Mouse (Mus musculus) limb, embryonic 13.5 days (tissue): ENCODE results near the gene Gprc5c. TPM values are rescaled to one million over a fixed set of nuclear protein-coding genes. Genes with fewer than 3 reads are reported as not detected.

Experiments used
- ATAC-seq: fragments of 200-750 bp; cut with Nextera tagmentation; 2 replicates; pipeline ENCODE4 v1.8.0; 2017; ENCODE audit warnings: low read depth, moderate number of reproducible peaks, moderate TSS enrichment; ENCODE audit not compliant: low FRiP score
- H3K27ac ChIP-seq: fragments of 300-500 bp; sonication (generic); 2 replicates; pipeline ENCODE4 v1.5.1; 2015; ENCODE audit warnings: inconsistent platforms, mild to moderate bottlenecking, moderate library complexity
- H3K27me3 ChIP-seq: fragments of 300-500 bp; sonication (generic); 2 replicates; pipeline ENCODE4 v1.6.1; 2015; ENCODE audit warnings: mild to moderate bottlenecking, inconsistent platforms
- H3K36me3 ChIP-seq: fragments of 300-500 bp; sonication (generic); 2 replicates; pipeline ENCODE4 v1.6.1; 2015; ENCODE audit warnings: inconsistent platforms, mild to moderate bottlenecking, moderate library complexity
- H3K4me1 ChIP-seq: fragments of 300-500 bp; sonication (generic); 2 replicates; pipeline ENCODE4 v1.6.1; 2015; ENCODE audit warnings: inconsistent platforms
- H3K4me2 ChIP-seq: fragments of 300-500 bp; sonication (generic); replicated peaks from 2 replicates; pipeline ENCODE4 v1.6.1; 2015; ENCODE audit warnings: inconsistent platforms, mild to moderate bottlenecking, moderate library complexity
- H3K4me3 ChIP-seq: fragments of 300-500 bp; sonication (generic); 2 replicates; pipeline ENCODE4 v1.5.1; 2015; ENCODE audit warnings: moderate library complexity, mild to moderate bottlenecking, inconsistent platforms
- H3K9ac ChIP-seq: fragments of 300-500 bp; sonication (generic); 2 replicates; pipeline ENCODE4 v1.6.1; 2015; ENCODE audit warnings: mild to moderate bottlenecking, inconsistent platforms
- H3K9me3 ChIP-seq: fragments of 300-500 bp; sonication (generic); 2 replicates; pipeline ENCODE4 v1.6.1; 2016; ENCODE audit warnings: inconsistent platforms
- WGBS: fragments of 180-500 bp; shearing (Covaris S2); methylation state at CpG from one replicate; pipeline ENCODE4 v1.1.7; 2015; 5-methylcytosine and 5-hydroxymethylcytosine counted together
- polyA plus RNA-seq: library from polyadenylated mRNA; unstranded; fragments of >200 nt; fragmentation: Nextera tagmentation; extraction: Ambion mirVana; gene quantifications from 2 replicates; pipeline ENCODE4 v1.2.1, GENCODE M21; 2015

Gprc5c gene
- polyA plus RNA-seq, 1 experiment from 2014 or later: 60.0 TPM

DNA sequence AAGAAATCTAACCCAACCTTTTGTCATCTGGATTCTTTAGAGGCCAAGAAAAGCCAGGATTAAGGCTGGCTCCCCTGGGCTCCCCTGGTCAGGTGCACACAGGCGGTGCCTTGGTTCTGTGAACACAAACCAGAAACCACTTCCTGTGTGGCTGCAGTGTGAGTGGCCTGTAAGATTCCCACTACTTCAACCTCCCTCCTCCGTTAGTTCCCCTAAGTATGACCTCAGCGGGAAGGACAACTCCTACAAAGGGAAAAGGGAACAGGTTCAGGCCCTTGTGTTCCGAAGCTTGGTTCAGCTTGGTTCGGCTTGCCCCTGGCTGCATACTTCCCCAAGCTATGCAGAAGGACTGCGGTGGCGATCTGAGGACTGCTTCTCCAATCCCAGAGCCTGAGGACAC, 32.8 kb upstream of the Gprc5c start:
- H3K27me3 ChIP-seq: no peaks in the 10 kb centered on the region
- H3K4me1 ChIP-seq: peaks cover 39% of the 10 kb centered on the region
- no peaks in the 10 kb centered on the region for H3K36me3 ChIP-seq
- no peak overlapping the region for H3K27ac ChIP-seq
- H3K9me3 ChIP-seq: no peaks in the 10 kb centered on the region
- 89% methylated on average over 7 of the region's 7 CpGs for WGBS
- H3K4me2 ChIP-seq: no peak overlapping the region
- H3K9ac ChIP-seq: no peak overlapping the region
- no peak overlapping the region for H3K4me3 ChIP-seq
- ATAC-seq: no peak

DNA sequence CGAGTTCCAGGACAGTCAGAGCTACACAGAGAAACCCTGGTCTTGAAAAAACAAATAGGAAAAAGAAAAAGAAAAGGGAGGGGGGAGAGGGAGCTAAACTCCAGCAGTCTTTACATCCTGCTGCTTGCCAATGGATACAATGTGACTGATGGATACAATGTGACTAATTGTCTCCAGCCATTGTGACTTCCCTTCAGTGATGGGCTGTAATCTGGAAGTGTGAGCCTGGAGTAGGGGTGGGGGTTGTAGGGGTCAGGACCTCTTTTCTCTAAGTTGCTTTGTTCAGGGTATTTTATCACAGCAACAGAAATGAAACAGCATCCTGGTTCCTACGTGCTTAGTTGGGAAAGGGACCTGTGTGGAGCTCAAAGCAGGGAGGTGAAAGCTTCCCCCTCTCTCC, 31.8 kb upstream of the Gprc5c start:
- Histone ChIP-seq H3K36me3 (no peaks in the 10 kb centered on the region), H3K4me2 (no peak overlapping the region), H3K27me3 (no peaks in the 10 kb centered on the region), H3K9ac (no peak overlapping the region), H3K4me3 (no peak overlapping the region), H3K9me3 (no peaks in the 10 kb centered on the region), H3K27ac (no peak overlapping the region), H3K4me1 (peaks cover 48% of the 10 kb centered on the region)
- no peak for ATAC-seq
- 40% methylated on average over 2 of the region's 2 CpGs for WGBS

DNA sequence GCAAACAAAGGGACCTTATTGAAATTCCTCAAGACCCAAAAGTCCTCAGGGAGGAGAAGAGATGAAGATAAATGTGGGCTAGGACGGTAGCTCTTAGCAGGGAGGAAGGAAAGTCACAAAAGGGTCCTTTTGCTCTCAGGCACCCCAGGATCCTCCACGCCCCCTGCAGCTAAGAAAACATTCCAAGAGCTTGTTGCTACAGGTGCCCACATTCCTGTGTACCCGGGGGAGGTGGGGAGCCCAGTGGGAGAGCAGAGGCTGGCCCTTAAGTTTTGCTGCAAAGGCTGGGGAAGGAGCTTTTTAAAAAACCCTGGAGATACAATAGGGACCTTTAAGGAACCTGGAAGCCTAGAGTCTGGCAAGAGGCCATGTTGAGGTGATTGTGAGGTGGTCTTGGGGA, 30.5 kb upstream of the Gprc5c start:
- WGBS: 31% methylated on average over 3 of the region's 3 CpGs
- peaks cover 42% of the 10 kb centered on the region for H3K4me1 ChIP-seq
- H3K27me3 ChIP-seq: no peaks in the 10 kb centered on the region
- no peaks in the 10 kb centered on the region for H3K9me3 ChIP-seq
- no peak overlapping the region for H3K27ac ChIP-seq
- H3K4me2 ChIP-seq: no peak overlapping the region
- H3K36me3 ChIP-seq: no peaks in the 10 kb centered on the region
- no peak overlapping the region for H3K4me3 ChIP-seq
- no peak overlapping the region for H3K9ac ChIP-seq
- no peak for ATAC-seq

DNA sequence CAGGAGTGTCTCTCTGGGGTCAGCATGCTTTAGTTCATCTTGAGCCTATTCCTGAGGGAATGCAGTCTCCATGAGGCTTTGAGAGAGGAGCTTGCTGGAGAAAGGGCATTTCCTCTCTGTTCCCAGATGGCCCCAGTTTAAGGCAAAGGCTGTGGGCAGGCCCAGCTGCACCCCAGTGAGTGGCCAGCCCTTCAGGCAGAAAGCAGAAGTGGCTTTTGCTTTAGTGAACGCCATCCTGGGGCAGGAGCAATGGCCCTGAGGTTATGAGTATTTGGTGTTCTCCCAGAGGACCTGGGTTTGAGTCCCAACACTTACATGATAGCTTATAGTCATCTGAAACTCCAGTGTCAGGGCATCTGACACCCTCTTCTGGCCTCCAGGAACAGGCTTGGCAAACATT, 29.6 kb upstream of the Gprc5c start:
- H3K27me3 ChIP-seq: no peaks in the 10 kb centered on the region
- no peak overlapping the region for H3K4me3 ChIP-seq
- H3K4me2 ChIP-seq: no peak overlapping the region
- H3K9ac ChIP-seq: no peak overlapping the region
- ATAC-seq: no peak
- peaks cover 42% of the 10 kb centered on the region for H3K4me1 ChIP-seq
- no peaks in the 10 kb centered on the region for H3K36me3 ChIP-seq
- no peak overlapping the region for H3K27ac ChIP-seq
- no peaks in the 10 kb centered on the region for H3K9me3 ChIP-seq
- WGBS: 58% methylated on average over 1 of the region's 1 CpGs

GRCm38 (mm10) chr11:114822727-114823126, 28.2 kb upstream of the Gprc5c start:
- ATAC-seq: peak; percentile 80
- Histone ChIP-seq H3K9ac (no peak overlapping the region), H3K27ac (peak overlapping the region; percentile 89), H3K36me3 (no peaks in the 10 kb centered on the region), H3K9me3 (no peaks in the 10 kb centered on the region), H3K4me1 (peaks cover 42% of the 10 kb centered on the region), H3K4me2 (peak overlapping the region; percentile 38), H3K4me3 (no peak overlapping the region), H3K27me3 (no peaks in the 10 kb centered on the region)
- WGBS: 33% methylated on average over 12 of the region's 12 CpGs

GRCm38 (mm10) chr11:114823199-114823725, 27.7 kb upstream of the Gprc5c start:
- no peaks in the 10 kb centered on the region for H3K36me3 ChIP-seq
- H3K9me3 ChIP-seq: no peaks in the 10 kb centered on the region
- no peak overlapping the region for H3K9ac ChIP-seq
- H3K27ac ChIP-seq: peak overlapping the region; percentile 89
- no peak overlapping the region for H3K4me3 ChIP-seq
- 2% methylated on average over 11 of the region's 11 CpGs for WGBS
- ATAC-seq: peak; percentile 70
- H3K27me3 ChIP-seq: no peaks in the 10 kb centered on the region
- peak overlapping the region; percentile 38 for H3K4me2 ChIP-seq
- peaks cover 43% of the 10 kb centered on the region for H3K4me1 ChIP-seq

- H3K9ac ChIP-seq: no peak overlapping the region
- H3K4me3 ChIP-seq: no peak overlapping the region
- ATAC-seq: no peak
- H3K4me2 ChIP-seq: no peak overlapping the region
- no peak overlapping the region for H3K27ac ChIP-seq
- H3K4me1 ChIP-seq: peaks cover 47% of the 10 kb centered on the region
- H3K27me3 ChIP-seq: no peaks in the 10 kb centered on the region
- 77% methylated on average over 5 of the region's 5 CpGs for WGBS
- H3K36me3 ChIP-seq: no peaks in the 10 kb centered on the region
- no peaks in the 10 kb centered on the region for H3K9me3 ChIP-seq
Measured at GRCm38 (mm10) chr11:114826686-114827085, 24.3 kb upstream of the Gprc5c start.

GRCm38 (mm10) chr11:114829499-114830432, 21.2 kb upstream of the Gprc5c start:
- 4% methylated on average over 24 of the region's 24 CpGs for WGBS

DNA sequence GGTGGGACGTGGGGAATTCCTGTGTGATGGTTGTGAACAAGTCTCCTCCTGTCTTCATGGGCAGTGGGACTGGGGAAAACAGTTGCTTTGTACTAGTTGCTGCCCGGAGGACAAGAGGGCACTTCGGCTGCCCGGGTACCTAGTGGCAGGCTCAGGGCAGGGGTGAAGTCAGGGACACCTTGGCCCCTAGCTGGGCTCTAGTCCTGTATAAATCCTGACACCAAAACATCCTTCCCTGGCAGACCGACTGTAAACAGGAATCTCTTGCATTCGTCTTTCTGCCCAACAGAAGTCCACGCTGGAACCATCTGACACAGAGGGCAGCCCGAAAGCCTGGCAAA, 20.5 kb upstream of the Gprc5c start:
- H3K4me2 ChIP-seq: peak overlapping the region; percentile 71
- H3K27me3 ChIP-seq: no peaks in the 10 kb centered on the region
- H3K4me1 ChIP-seq: peaks cover 27% of the 10 kb centered on the region
- no peaks in the 10 kb centered on the region for H3K9me3 ChIP-seq
- peak overlapping the region; percentile 35 for H3K4me3 ChIP-seq
- H3K36me3 ChIP-seq: no peaks in the 10 kb centered on the region
- H3K27ac ChIP-seq: peak overlapping the region; percentile 94
- no peak for ATAC-seq
- 7% methylated on average over 8 of the region's 8 CpGs for WGBS
- peak overlapping the region; percentile 53; the same call in 1 of the 2 replicates for H3K9ac ChIP-seq

More at GRCm38 (mm10) chr11:114829499-114830432, 21.2 kb upstream of the Gprc5c start:
- H3K4me2 ChIP-seq: peak overlapping the region; percentile 71
- H3K36me3 ChIP-seq: no peaks in the 10 kb centered on the region
- peaks cover 27% of the 10 kb centered on the region for H3K4me1 ChIP-seq
- peak; percentile 96 for ATAC-seq
- H3K9me3 ChIP-seq: no peaks in the 10 kb centered on the region
- peak overlapping the region; percentile 53 for H3K9ac ChIP-seq
- peak overlapping the region; percentile 35 for H3K4me3 ChIP-seq
- H3K27me3 ChIP-seq: no peaks in the 10 kb centered on the region
- H3K27ac ChIP-seq: peak overlapping the region; percentile 94

- 59% methylated on average over 5 of the region's 5 CpGs for WGBS
- H3K9me3 ChIP-seq: 0 out of 2 replicates have a peak, but pooled peaks cover 4% of the 10 kb centered on the region
- no peaks in the 10 kb centered on the region for H3K36me3 ChIP-seq
- ATAC-seq: no peak
- H3K27ac ChIP-seq: no peak overlapping the region
- H3K4me2 ChIP-seq: no peak overlapping the region
- H3K9ac ChIP-seq: no peak overlapping the region
- H3K4me3 ChIP-seq: no peak overlapping the region
- peaks cover 31% of the 10 kb centered on the region for H3K4me1 ChIP-seq
- no peaks in the 10 kb centered on the region for H3K27me3 ChIP-seq
Measured at GRCm38 (mm10) chr11:114833166-114833565, 17.8 kb upstream of the Gprc5c start.

GRCm38 (mm10) chr11:114843818-114844463, 7.0 kb upstream of the Gprc5c start:
- Histone ChIP-seq H3K4me2 (peak overlapping the region; percentile 48), H3K4me1 (peaks cover 25% of the 10 kb centered on the region), H3K9me3 (0 out of 2 replicates have a peak, but pooled peaks cover 5% of the 10 kb centered on the region), H3K4me3 (no peak overlapping the region), H3K27me3 (no peaks in the 10 kb centered on the region), H3K27ac (peak overlapping the region; percentile 82), H3K9ac (peak overlapping the region; percentile 48; the same call in 1 of the 2 replicates), H3K36me3 (no peaks in the 10 kb centered on the region)
- 2% methylated on average over 8 of the region's 8 CpGs for WGBS
- ATAC-seq: peak; percentile 87
